Mouse (Mus musculus) ES-Bruce4 (cell line): ENCODE data around the gene Rufy2. TPM values are rescaled to one million over a fixed set of nuclear protein-coding genes. Genes with fewer than 3 reads are reported as not detected.

ENCODE experiments used
- H3K27ac ChIP-seq: 2 replicates; pipeline ENCODE4 v1.5.1; 2012; ENCODE audit warnings: low read length, inconsistent platforms; ENCODE audit not compliant: insufficient read depth
- H3K27me3 ChIP-seq: 2 replicates; pipeline ENCODE4 v1.6.1; 2012; ENCODE audit warnings: mild to moderate bottlenecking, low read length, inconsistent platforms; ENCODE audit not compliant: control insufficient read depth, poor library complexity, insufficient read depth, severe bottlenecking
- H3K36me3 ChIP-seq: 2 replicates; pipeline ENCODE4 v1.6.1; 2012; ENCODE audit warnings: inconsistent platforms, mild to moderate bottlenecking, low read length, moderate library complexity; ENCODE audit not compliant: control insufficient read depth, poor library complexity, insufficient read depth, severe bottlenecking
- H3K4me1 ChIP-seq: one replicate; pipeline ENCODE4 v1.8.1; 2011; ENCODE audit warnings: low read length; ENCODE audit not compliant: control insufficient read depth, insufficient read depth
- H3K4me3 ChIP-seq: 2 replicates; pipeline ENCODE4 v1.5.1; 2011; ENCODE audit warnings: low read depth, mild to moderate bottlenecking, low read length
- H3K9ac ChIP-seq: 2 replicates; pipeline ENCODE4 v1.6.1; 2012; ENCODE audit warnings: low read depth, mild to moderate bottlenecking, inconsistent platforms; ENCODE audit not compliant: poor library complexity, severe bottlenecking
- H3K9me3 ChIP-seq: replicated peaks from 2 replicates; pipeline ENCODE4 v1.6.1; 2012; ENCODE audit warnings: mild to moderate bottlenecking, low read length, inconsistent platforms; ENCODE audit not compliant: control insufficient read depth, poor library complexity, insufficient read depth, severe bottlenecking
- CTCF ChIP-seq: IDR thresholded peaks from one replicate; pipeline ENCODE4 v1.8.1; 2011; ENCODE audit warnings: low read depth, low read length
- EP300 ChIP-seq: IDR thresholded peaks from 2 replicates; pipeline ENCODE4 v1.6.1; 2011; ENCODE audit warnings: low read depth, low read length; ENCODE audit not compliant: insufficient read depth
- POLR2A ChIP-seq: IDR thresholded peaks from one replicate; pipeline ENCODE4 v1.8.1; 2011; ENCODE audit warnings: low read length; ENCODE audit not compliant: insufficient read depth
- polyA plus RNA-seq: library from polyadenylated mRNA; stranded (reverse); fragments of >200 nt; gene quantifications from 2 replicates; pipeline ENCODE4 v1.2.4, GENCODE M21; 2011; ENCODE audit warnings: low read depth; ENCODE audit not compliant: missing spikeins, insufficient read depth, insufficient read length

Gene Rufy2
- 30.7 and 32.0 TPM in 2 replicates for polyA plus RNA-seq

DNA sequence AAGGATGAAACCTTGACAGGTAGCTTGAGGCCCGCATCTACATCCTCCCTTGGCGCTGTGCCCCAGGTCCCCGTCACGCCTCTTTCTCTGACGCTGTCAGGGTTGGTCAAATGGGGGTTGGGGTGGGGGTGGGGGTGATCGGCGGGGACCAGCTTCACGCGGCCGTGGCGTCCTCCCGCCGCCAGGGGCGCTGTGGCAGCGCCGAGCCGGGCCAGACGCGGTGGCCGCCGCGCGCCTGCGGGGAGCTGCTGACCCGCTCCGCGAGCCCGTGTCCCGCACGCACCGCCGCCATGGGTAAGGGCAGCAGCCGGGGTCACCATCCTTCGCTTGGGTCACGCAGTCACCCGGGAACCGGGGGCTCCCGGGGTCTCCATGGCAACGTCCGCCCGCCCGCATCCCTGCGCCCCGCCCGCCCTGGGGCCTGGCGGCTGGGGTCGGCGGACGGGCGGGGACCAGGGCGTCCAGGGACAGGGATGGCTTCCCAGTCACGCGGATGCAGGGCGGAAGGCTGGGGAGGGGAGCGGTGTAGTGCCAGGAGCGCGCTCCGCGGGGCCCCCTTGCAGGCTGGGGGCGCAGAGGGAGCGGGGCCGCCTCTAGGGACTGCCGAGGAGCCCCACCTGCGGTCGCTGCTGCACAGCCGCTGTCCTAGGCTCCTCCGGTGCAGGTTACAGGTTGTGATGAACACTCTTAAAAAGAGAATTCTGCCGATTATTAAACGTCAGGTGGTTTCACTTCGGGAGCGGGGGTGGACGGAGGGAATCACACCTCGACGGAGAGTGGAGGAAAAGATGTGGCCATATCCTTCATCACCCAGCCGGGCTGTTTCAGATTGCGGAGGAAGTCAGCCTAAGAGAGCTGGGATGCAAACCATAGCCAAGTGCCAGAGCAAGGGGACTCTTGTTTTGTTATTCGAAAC is at the start of gene Rufy2:
Rufy2 (plus strand) TSS at position 185 of the 916 bp plus-strand sequence.
- TF ChIP-seq CTCF (peak; percentile 63), EP300 (no peak), POLR2A (no peak)
- no peaks in the 10 kb centered on the region for H3K9me3 ChIP-seq
- peak within 1 kb of the TSS; percentile 85 for H3K9ac ChIP-seq
- no peaks in the 10 kb centered on the region for H3K27me3 ChIP-seq
- peak within 1 kb of the TSS; percentile 95 for H3K4me3 ChIP-seq
- H3K36me3 ChIP-seq: 0 out of 2 replicates have a peak, but pooled peaks cover 5% of the 10 kb centered on the region
- no peak within 1 kb of the TSS for H3K27ac ChIP-seq
- H3K4me1 ChIP-seq: no peaks in the 10 kb centered on the region

- H3K9me3 ChIP-seq: no peaks in the 10 kb centered on the region
- no peaks in the 10 kb centered on the region for H3K27me3 ChIP-seq
- H3K9ac ChIP-seq: no peak overlapping the region
- H3K4me1 ChIP-seq: no peaks in the 10 kb centered on the region
- no peak overlapping the region for H3K4me3 ChIP-seq
- H3K27ac ChIP-seq: no peak overlapping the region
- peaks cover 8% of the 10 kb centered on the region for H3K36me3 ChIP-seq
- TF ChIP-seq EP300 (no peak), POLR2A (no peak), CTCF (no peak)
Measured at GRCm38 (mm10) chr10:62932381-62932780, 47.6 kb upstream of the Rufy2 start.

- no peak overlapping the region for H3K9ac ChIP-seq
- H3K4me1 ChIP-seq: peaks cover 2% of the 10 kb centered on the region
- no peaks in the 10 kb centered on the region for H3K9me3 ChIP-seq
- H3K36me3 ChIP-seq: peaks cover 5% of the 10 kb centered on the region; the same call in 1 of the 2 replicates
- H3K27ac ChIP-seq: no peak overlapping the region
- no peaks in the 10 kb centered on the region for H3K27me3 ChIP-seq
- TF ChIP-seq CTCF: no peak
- no peak for TF ChIP-seq EP300
- TF ChIP-seq POLR2A: no peak
- no peak overlapping the region for H3K4me3 ChIP-seq
Measured at GRCm38 (mm10) chr10:62944975-62945580, 34.9 kb upstream of the Rufy2 start.

DNA sequence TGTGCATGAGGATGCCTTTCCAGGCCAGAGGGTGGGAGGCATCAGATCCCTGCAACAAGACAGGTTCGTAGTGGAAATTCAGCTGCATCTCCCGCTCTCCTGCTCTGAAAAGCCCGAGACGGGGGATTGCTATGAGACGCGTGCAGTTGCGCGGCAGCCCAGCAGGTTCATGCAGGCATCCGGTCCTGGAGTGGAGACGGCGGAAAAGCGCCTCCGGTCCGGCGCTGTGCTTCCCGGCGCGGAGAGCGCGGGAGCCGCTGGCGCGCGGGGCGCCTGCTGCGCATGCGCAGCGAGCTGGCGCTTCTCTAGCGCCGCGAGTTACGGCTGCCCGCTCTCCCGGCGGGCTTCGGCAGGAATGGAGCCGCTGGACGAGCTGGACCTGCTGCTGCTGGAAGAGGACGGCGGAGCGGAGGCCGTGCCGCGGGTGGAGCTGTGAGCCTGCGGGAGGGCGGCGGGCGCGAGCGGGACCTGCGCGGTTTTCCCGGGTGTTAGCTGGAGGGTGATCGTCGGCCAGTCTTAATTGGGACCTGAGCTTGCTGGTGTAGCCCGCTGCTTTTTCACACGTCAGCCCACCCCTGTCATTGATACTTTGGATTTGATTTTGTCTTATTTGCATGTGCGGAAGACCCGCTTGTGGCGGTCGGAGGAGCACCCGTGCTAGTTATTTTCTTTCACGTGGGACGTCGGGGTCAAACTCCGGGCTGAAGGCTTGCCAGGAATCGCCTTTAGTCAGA is 33.1 kb upstream of the Rufy2 start, which contains the start of gene Dna2:
Dna2 (plus strand) TSS at position 289 of the 734 bp plus-strand sequence.
- Histone ChIP-seq H3K4me3 (peak within 1 kb of the TSS; percentile 91), H3K9me3 (no peaks in the 10 kb centered on the region), H3K27ac (peak within 1 kb of the TSS; percentile 88), H3K36me3 (peaks cover 3% of the 10 kb centered on the region), H3K4me1 (peaks cover 2% of the 10 kb centered on the region), H3K9ac (peak within 1 kb of the TSS; percentile 86), H3K27me3 (no peaks in the 10 kb centered on the region)
- TF ChIP-seq EP300 (no peak), POLR2A (peak; percentile 11)

- Histone ChIP-seq H3K4me1 (peaks cover 2% of the 10 kb centered on the region), H3K27ac (no peak overlapping the region), H3K36me3 (peaks cover 3% of the 10 kb centered on the region), H3K4me3 (no peak overlapping the region), H3K9ac (no peak overlapping the region), H3K27me3 (no peaks in the 10 kb centered on the region), H3K9me3 (no peaks in the 10 kb centered on the region)
- TF ChIP-seq EP300 (no peak), CTCF (no peak), POLR2A (no peak)
Measured at GRCm38 (mm10) chr10:62948551-62948950, 31.5 kb upstream of the Rufy2 start.
